Comparison of ENCODE assay signal across 22 mouse cellular contexts in genomic region chr6:88781919-88782318, GRCm38 (mm10). TPM values are rescaled to one million over a fixed set of nuclear protein-coding genes. Genes with fewer than 3 reads are reported as not detected.
A peak's percentile ranks its signal among the peaks of the same experiment; 100 is the strongest.
DNase-seq lines count a peak whose midpoint lies in the region; ATAC-seq and TF ChIP-seq lines count a peak whose summit lies in the region.
"Had no signal": no experiment of that assay in that cellular context is flagged by ENCODE, and none has a peak within 500 bp of the region (broad histone marks: within the 10 kb centered on the region; RNA-seq: fewer than 3 reads in every experiment).

No protein-coding gene starts in this region.

- DNase-seq in cerebellum, postnatal 14 days, result peak; percentile 53 to 62
- no peak for DNase-seq in cerebellum, postnatal 4 days (ENCODE audit: low spot score in 2 of 2)
- no peak for DNase-seq in liver, embryonic 14.5 days (ENCODE audit: low read depth in 3 of 3, low spot score in 3 of 3)
- DNase-seq in MN1 (ENCODE audit: low spot score), result no peak
- no peak for DNase-seq in neural tube, embryonic 10.5 days (ENCODE audit: extremely low spot score, low spot score)
- DNase-seq in layer of hippocampus, adult 9-11 months, result no peak
- DNase-seq: adrenal gland, postnatal 10 days; heart, postnatal 36 days; kidney, adult 8-10 months; kidney, postnatal 14 days; thymus, adult 18-20 months; thymus, postnatal 36 days had no signal

- H3K27me3 ChIP-seq in E14TG2a.4 (ENCODE audit: insufficient read depth, low read length), result peaks cover 8% of the 10 kb centered on the region
- no peaks in the 10 kb centered on the region for H3K27me3 ChIP-seq in liver, embryonic 14.5 days (ENCODE audit: control insufficient read depth, insufficient read depth, low read length)
- H3K27me3 ChIP-seq: embryonic facial prominence, embryonic 15.5 days; heart, embryonic 15.5 days; limb, embryonic 15.5 days; stomach, embryonic 15.5 days had no signal

- 0 out of 2 replicates have a peak overlapping the region, but pooled peaks have one; percentile 20 for H3K4me3 ChIP-seq in E14TG2a.4 (replicated peaks; ENCODE audit: low read length)
- no peak overlapping the region for H3K4me3 ChIP-seq in brown adipose tissue, adult 24 weeks (ENCODE audit: insufficient read depth, low read depth, low read length)
- no peak overlapping the region for H3K4me3 ChIP-seq in liver, embryonic 14.5 days (ENCODE audit: insufficient read depth in 1 of 2, low read depth in 2 of 2, low read length in 2 of 2)
- H3K4me3 ChIP-seq: embryonic facial prominence, embryonic 15.5 days; heart, embryonic 15.5 days; limb, embryonic 15.5 days; myocyte; stomach, embryonic 15.5 days had no signal

- peak overlapping the region; percentile 33 for H3K4me2 ChIP-seq in liver, embryonic 14.5 days (ENCODE audit: low read depth)
- H3K4me2 ChIP-seq: embryonic facial prominence, embryonic 15.5 days; heart, embryonic 15.5 days; hindbrain, embryonic 14.5 days; limb, embryonic 15.5 days; stomach, embryonic 15.5 days had no signal

- no peak for ATAC-seq in liver, embryonic 14.5 days (ENCODE audit: insufficient read depth)
- ATAC-seq: midbrain, embryonic 16.5 days had no signal

- TF ChIP-seq EP300 in liver, embryonic 14.5 days (IDR thresholded peaks at IDR 0.05; ENCODE audit: low read depth), result no peak

- H3K9ac ChIP-seq in liver, embryonic 14.5 days (replicated peaks), result no peak overlapping the region; the same call in 1 of the 2 replicates
- H3K9ac ChIP-seq: embryonic facial prominence, embryonic 15.5 days; heart, embryonic 15.5 days; hindbrain, embryonic 14.5 days; limb, embryonic 15.5 days; stomach, embryonic 15.5 days had no signal

- H3K4me1 ChIP-seq in E14TG2a.4 (replicated peaks; ENCODE audit: low read depth, low read length), result peaks cover 45% of the 10 kb centered on the region
- peaks cover 56% of the 10 kb centered on the region for H3K4me1 ChIP-seq in brown adipose tissue, adult 24 weeks (ENCODE audit: control insufficient read depth, insufficient read depth, insufficient read length, low read length)
- peaks cover 34 to 35% of the 10 kb centered on the region in 2 experiments for H3K4me1 ChIP-seq in liver, embryonic 14.5 days (replicated peaks; ENCODE audit: control insufficient read depth in 2 of 2, insufficient read depth in 2 of 2, low read length in 1 of 2)

- WGBS in liver, embryonic 14.5 days (ENCODE audit: insufficient replicate concordance), result 81% methylated on average over 4 of the region's 4 CpGs

- no peaks in the 10 kb centered on the region for H3K9me3 ChIP-seq in E14TG2a.4 (ENCODE audit: low read length)
- H3K9me3 ChIP-seq in liver, embryonic 14.5 days (ENCODE audit: control insufficient read depth, low read length), result no peaks in the 10 kb centered on the region
- H3K9me3 ChIP-seq: embryonic facial prominence, embryonic 15.5 days; heart, embryonic 15.5 days; limb, embryonic 15.5 days; stomach, embryonic 15.5 days had no signal

- H3K36me3 ChIP-seq in E14TG2a.4 (ENCODE audit: insufficient read depth, low read length), result no peaks in the 10 kb centered on the region
- H3K36me3 ChIP-seq in liver, embryonic 14.5 days (replicated peaks; ENCODE audit: control insufficient read depth, insufficient read depth, low read depth), result no peaks in the 10 kb centered on the region
- H3K36me3 ChIP-seq: embryonic facial prominence, embryonic 15.5 days; heart, embryonic 15.5 days; limb, embryonic 15.5 days; stomach, embryonic 15.5 days had no signal

- no peak for TF ChIP-seq CTCF in E14TG2a.4 (conservative IDR thresholded peaks at IDR 0.05; ENCODE audit: low read length)
- peak; percentile 46 for TF ChIP-seq CTCF in liver, embryonic 14.5 days (IDR thresholded peaks at IDR 0.05; ENCODE audit: low read depth)

- peak overlapping the region; percentile 9; the same call in 1 of the 2 replicates for H3K27ac ChIP-seq in brown adipose tissue, adult 24 weeks (replicated peaks; ENCODE audit: low read depth, low read length)
- peak overlapping the region; percentile 94 for H3K27ac ChIP-seq in liver, embryonic 14.5 days
- H3K27ac ChIP-seq: embryonic facial prominence, embryonic 15.5 days; heart, embryonic 15.5 days; hindbrain, embryonic 14.5 days; limb, embryonic 15.5 days; macrophage; stomach, embryonic 15.5 days had no signal

RNA-seq across cellular contexts. Expression of gene Mgll, which starts 57.7 kb away (rescaled TPM):
- polyA plus RNA-seq in brown adipose tissue, adult 24 weeks (2012; ENCODE audit: insufficient read depth, insufficient read length, missing spikeins), result 257 and 493 TPM in 2 replicates
- 14.8 and 17.0 TPM in 2 replicates for polyA plus RNA-seq in liver, embryonic 14.5 days (2012; rRNA removed)
- polyA plus RNA-seq in liver, embryonic 14.5 days (2014; fragmentation: Nextera tagmentation; extraction: Ambion mirVana), result 65.5 and 68.0 TPM in 2 replicates

RNA-seq across cellular contexts. Expression of gene Abtb1, which starts 59.9 kb away (rescaled TPM):
- polyA plus RNA-seq in brown adipose tissue, adult 24 weeks (2012; ENCODE audit: insufficient read depth, insufficient read length, missing spikeins), result 8.6 and 12.6 TPM in 2 replicates
- 43.1 and 47.5 TPM in 2 replicates for polyA plus RNA-seq in liver, embryonic 14.5 days (2012; rRNA removed)
- 39.0 and 44.9 TPM in 2 replicates for polyA plus RNA-seq in liver, embryonic 14.5 days (2014; fragmentation: Nextera tagmentation; extraction: Ambion mirVana)

Comparison
In these comparisons a context has a peak if more than half of its experiments do, and no peak if none do; other contexts are left out.
1. DNase-seq: peak in cerebellum, postnatal 14 days (2 of 2); none in cerebellum, postnatal 4 days (0 of 2), liver, embryonic 14.5 days (0 of 3), MN1 (single experiment), neural tube, embryonic 10.5 days (single experiment) and layer of hippocampus, adult 9-11 months (single experiment).